Mouse (Mus musculus): ENCODE data around the gene Inafm2.

GRCm38 (mm10) chr2:118733341-118733740, 12.2 kb upstream of the Inafm2 start:
- no peak for TF ChIP-seq CTCF (IDR thresholded peaks at IDR 0.05; ENCODE audit: insufficient read depth, low read depth, low read length)
- TF ChIP-seq POLR2A (IDR thresholded peaks at IDR 0.05; ENCODE audit: insufficient read depth, low read depth, low read length), result no peak
